Mouse (Mus musculus) adrenal gland, adult 18-20 months (tissue): ENCODE data around the gene Isl2. TPM values are rescaled to one million over a fixed set of nuclear protein-coding genes. Genes with fewer than 3 reads are reported as not detected.
A peak's percentile ranks its signal among the peaks of the same experiment; 100 is the strongest.

Experiments used
- DNase-seq, 2 experiments: peaks; one replicate each; pipeline ENCODE4 v3.0.0; 2021 to 2022; ENCODE audit warnings: low spot score in 2 of 2
- long read RNA-seq, 2 experiments: library from polyadenylated mRNA; stranded (forward); transcript quantifications; one replicate each; pipeline ENCODE4 v2.0.0; 2021
- total RNA-seq, 2 experiments: library from RNA; stranded (reverse); gene quantifications; 1 replicate in 1 of 2; 2 replicates in 1 of 2; pipeline ENCODE4 v1.2.3; 2021

Isl2 gene
- not detected for total RNA-seq
- long read RNA-seq, experiment 1, partial matches to known transcripts: 0 of 1 reads
- long read RNA-seq, experiment 1, other reads (novel, unspliced or antisense): 1 of 1 reads
- long read RNA-seq, experiment 2: 0 reads

DNA sequence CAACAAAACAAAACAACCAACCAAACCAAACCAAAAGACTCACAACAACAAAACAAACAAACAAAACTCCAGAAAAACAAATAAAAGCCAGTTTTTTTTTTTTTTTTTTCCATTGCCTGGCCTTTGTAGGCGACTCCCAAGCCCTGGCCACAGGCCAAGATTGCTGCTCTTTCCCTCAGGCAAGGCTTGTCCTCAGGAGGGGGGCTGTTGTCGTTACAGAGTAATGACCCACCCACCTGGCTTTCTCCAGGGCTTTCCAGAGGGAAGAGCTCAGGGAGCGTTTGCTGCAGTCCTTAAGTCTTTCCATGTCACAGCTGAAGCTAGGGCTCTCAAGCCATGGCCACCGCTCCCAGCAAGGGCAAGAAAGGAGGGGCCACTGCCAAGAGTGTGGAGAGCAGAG, at the start of gene Isl2:
Gene Isl2, plus strand, starts transcription at position 296 of the 400 bp plus-strand sequence.
- no peak for DNase-seq

DNA sequence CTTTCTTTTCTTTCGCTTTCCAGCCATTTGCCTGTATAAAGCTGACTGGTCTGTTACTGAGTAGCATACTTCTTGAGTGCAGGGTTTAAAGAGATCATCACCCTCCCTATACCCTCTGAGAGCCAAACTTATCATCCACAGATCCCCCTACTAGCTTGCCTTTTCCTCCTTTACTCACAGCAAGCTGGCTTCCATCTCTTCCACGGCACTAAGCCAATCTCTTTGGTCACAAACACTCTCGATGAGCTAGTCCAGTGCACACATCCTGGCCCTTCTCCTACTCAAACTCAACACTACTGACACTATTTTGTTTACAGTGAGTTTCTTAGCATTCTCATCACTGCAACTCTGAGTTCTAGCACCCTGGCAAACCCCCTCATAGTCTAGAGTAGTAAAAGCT, 30.6 kb upstream of the Isl2 start:
- no peak for DNase-seq

DNA sequence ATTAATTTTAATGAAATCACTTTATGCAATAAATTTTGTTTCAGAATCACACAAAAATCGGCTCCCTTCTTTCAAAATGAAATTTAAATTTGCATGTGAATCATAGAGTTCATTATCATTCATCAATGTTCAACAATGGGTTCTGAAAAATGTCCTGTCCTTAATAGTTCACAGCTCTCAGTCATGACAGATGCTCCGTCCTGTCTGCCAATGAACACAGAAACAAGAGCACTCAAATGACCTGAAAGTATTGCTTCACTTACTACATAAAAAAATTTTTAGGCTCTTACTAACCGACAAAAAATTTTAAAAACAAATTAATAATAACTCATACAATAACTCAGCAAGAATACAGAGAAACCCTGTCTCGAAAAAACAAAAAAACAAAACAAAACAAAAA, 29.8 kb upstream of the Isl2 start:
- DNase-seq: no peak

DNA sequence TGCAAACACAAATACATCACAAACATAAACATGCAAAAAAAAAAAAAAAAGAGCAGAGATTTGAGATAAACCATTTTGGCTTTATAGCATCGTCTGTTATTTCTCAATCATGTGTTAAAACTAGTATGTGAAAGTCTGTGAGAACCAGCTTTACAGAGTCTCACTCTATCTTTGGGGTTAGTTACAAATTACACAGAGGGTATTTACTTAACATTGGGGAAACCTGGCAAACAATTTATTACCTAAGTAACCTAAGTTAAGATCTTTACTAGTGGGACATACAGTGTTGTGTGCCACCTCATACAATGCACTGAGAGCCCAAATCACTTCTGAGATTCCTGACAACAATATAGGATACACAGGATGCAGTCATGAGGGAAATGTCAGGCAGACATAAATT, 28.7 kb upstream of the Isl2 start:
- DNase-seq: no peak

DNA sequence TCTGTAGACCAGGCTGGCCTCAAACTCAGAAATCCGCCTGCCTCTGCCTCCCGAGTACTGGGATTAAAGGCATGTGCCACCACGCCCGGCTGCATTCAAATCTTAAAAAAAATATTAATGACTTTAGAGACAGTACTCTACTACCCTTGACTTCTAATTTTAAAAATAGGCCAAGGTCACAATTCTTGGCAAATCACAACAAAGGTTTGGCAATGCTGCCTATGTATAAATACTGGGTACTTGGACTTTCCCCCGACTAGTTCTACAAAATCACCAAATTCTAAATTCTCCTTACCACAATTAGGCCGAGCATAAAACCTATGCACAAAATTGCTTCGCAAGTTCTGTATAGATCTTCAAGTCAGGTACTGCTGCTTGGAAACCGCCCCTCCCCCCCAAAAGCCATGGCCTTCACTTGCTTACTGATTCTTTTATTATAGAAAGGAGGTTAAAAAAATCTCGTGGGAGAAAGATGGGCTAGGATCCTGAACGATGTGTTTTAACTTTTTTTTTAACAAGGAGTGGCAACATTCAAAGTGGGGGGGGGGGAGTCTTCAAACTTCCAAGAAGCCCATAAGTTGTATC, 27.7 kb upstream of the Isl2 start:
- no peak for DNase-seq

DNA sequence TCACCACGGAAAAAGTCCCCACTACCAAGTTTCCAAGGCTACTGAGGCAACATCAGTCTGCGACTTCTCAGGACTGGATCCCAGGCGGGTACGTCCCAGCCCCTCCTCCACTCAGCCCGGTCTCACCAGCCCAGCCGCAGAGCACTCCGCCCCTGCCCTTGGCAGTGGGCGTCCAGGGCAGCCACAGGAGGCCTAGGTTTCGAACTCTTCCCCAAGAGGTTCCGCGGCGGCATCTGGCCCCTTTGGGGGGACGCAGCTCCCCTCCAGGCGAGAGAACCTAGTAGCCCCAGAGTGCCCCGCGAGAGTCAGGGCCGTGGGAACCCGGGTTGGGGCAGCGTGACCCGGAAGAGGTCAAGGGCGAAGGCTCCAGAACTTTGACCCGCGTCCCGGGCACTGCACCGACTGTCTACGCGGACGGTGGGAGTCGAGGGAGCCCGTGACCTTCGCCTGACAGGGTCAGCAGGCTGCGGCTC, 26.9 kb upstream of the Isl2 start:
- peak in 1 of 2 experiments; percentile 55 for DNase-seq

DNA sequence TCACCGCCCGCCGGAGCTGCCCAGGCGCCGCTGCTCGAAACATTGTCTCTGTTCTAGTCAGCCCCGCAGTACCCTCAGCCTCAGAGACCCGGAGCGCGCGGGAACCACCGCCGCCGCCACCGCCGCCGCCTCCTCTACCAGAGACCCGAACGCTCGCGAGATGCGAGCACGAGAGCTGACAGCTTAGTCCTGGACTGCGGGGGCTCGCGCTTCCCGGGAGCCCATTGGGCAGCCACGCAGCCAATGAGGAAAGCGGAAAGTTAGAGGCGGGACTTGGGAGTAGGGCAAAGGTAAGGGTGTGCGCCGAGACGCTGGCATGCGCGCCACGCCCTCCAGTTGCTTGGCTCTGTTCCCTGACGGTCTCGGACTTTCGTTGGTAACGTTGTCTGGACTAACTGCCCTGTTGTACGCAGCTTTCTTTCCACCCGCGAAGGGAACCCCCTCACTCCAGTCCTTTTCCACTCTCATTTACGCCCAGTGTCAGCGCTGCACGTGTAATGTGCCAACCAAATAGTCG, 26.4 kb upstream of the Isl2 start, which contains the start of gene Etfa:
Gene Etfa, minus strand, starts transcription at position 217 of the 517 bp plus-strand sequence.
- peak; percentile 91 to 92 for DNase-seq

DNA sequence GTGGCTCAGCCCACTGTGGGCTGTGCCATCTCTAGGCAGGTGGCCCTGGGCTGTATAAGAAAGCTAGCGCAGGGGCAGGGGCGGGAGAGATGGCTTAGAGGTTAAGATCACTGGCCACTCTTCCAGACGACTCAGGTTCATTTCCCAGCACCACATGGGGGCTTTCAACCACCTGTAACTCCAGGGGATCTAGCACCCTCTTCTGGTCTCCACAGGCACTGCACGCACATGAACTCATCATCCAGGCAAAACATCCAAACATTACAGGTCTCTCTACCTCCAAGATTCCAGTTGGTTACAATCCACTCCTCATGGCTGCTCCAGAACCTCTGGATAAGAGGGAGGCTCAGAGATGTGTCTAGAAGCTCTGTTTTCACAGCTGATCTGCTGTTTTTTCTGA, 12.8 kb upstream of the Isl2 start:
- DNase-seq: no peak

DNA sequence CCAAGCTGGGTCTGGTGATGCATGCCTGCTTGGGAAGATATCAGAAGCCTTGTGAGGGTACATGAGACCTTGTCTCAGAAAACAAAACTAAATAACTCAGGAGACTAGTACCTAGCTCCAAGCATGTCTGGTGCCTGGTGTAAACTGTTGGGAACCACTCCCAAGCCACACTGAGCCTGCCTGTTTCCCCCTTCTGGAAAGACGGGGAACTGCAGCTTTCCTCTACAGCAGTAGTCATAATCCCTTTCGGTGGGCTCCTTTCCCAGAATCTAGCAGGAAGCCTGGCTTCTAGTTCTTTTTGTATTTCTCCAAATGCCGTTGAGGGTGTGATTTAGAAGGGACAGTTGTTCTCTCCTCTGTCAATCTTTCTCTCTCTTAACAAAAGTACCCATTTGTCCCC, 2.6 kb upstream of the Isl2 start:
- DNase-seq: peak; percentile 55 to 61

DNA sequence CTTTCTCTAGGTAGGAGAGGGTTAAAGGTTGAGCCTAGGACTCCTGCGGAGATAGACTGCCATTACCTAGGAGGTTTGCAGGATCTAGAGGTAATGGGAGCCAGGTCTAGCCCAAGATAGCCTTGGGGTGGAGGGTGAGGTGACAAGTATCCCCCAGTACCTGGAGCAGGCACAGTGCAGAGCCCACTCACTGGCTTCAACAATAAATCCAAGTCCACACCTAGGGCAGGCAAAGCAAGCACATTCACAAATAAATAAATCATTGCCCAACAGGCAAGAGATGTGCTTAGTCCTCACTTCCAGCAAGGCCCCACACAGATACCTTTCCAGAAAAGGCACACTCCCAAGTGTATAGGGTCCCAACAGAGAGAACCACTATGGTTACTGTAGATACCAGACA, 534 bp downstream of the Isl2 start:
- no peak for DNase-seq

DNA sequence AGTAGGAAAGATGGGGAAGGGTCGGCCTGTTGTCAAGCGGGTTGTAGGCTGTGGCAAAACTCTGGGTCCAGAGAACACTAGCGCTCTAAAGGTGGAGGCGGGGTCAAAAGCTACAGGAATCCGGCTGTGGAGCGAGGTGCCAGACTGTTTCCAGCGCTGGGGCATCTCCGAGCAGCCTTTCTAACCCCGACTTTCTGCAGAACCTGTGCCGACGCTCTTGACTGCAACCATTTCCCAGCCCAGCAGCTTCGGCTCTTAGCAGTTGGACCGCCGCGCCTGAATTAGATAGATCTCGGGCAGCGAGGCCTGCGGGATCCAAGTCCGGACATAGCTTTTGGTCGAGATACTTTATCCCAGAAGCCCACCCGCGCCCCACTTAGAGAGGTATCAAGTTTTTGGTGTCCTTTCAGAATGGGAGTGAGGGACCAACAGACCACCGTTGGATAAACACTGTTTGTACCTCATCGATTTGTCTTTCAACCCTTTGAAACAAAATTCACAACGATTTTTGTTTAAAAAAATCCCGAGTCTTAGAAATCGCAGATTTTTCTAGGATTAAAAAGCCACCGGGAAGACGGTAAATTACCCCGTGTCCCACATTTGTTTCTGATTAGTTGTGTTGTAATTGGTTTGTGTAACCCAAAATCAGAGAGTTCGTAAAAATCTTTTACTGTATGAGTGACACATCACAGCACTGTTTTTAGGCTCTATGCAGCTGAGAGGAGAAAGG, 1.4 kb downstream of the Isl2 start:
- DNase-seq: no peak

DNA sequence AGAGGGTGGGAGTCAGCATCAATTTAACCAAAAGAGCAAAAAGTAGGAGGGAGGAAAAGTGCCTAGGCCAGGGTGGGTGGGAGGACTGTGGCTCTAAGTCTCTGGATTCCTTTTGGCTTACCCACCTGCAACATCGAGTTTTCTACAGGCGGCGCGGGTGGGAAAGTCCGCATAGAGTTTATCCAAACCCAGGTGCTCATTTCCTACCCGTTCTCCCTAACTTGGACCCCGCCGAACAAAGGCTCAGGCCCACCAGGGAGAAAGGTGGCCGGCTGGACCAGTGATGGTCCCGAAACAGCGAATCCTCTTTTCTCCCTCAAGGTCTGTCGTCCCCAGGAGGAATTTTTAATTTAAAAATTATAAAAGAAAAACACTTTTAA, 1.9 kb downstream of the Isl2 start:
- DNase-seq: no peak

DNA sequence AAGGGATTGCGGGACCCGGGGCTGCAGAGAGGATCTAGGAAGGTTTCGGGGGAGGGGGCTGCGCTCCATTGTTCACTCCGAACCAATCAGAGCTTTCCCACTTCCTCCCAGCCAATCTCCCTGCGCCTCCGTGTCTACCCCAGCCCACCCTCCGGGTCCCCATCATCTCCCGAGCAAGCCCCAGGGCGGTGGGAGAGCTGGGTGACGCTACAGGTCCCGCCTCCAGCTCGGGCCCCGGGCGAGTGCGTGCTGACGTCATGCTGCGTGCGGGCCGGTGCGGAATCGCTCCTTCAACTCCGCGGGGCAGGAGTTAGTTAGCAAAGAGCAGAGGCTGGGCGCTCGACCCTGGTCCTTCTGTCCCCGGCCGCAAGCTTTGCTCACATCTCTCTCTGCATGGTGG, 2.4 kb downstream of the Isl2 start:
- peak; percentile 21 to 34 for DNase-seq

DNA sequence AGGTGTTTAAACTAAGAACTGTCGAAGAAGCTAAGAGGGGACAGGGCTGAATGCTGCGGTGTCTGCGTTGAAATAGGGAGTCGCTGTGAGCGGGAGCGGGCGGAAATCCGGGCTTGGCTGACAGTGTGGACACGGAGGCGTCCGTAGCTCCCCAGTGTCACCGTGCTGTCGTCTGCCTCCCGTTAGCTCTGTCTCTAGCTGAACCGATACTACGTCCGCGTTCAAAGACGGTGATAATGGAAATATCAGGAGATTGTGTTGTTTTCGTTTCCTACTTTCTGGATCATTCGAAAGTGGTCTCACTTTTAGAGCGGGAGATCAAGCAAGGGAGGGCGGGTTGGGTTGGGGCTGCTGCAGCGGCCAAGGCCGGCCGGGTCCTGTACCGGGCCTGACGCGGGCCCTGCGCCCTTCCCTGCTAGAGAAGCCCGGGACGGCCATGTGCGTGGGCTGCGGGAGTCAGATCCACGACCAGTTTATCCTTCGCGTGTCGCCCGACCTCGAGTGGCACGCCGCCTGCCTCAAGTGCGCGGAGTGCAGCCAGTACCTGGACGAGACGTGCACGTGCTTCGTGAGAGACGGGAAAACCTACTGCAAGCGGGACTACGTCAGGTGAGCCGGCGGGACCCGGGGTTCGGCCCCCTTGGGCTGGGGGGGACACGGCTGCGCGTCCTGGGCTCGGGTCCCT, 3.4 kb downstream of the Isl2 start:
- peak in 1 of 2 experiments; percentile 25 for DNase-seq

DNA sequence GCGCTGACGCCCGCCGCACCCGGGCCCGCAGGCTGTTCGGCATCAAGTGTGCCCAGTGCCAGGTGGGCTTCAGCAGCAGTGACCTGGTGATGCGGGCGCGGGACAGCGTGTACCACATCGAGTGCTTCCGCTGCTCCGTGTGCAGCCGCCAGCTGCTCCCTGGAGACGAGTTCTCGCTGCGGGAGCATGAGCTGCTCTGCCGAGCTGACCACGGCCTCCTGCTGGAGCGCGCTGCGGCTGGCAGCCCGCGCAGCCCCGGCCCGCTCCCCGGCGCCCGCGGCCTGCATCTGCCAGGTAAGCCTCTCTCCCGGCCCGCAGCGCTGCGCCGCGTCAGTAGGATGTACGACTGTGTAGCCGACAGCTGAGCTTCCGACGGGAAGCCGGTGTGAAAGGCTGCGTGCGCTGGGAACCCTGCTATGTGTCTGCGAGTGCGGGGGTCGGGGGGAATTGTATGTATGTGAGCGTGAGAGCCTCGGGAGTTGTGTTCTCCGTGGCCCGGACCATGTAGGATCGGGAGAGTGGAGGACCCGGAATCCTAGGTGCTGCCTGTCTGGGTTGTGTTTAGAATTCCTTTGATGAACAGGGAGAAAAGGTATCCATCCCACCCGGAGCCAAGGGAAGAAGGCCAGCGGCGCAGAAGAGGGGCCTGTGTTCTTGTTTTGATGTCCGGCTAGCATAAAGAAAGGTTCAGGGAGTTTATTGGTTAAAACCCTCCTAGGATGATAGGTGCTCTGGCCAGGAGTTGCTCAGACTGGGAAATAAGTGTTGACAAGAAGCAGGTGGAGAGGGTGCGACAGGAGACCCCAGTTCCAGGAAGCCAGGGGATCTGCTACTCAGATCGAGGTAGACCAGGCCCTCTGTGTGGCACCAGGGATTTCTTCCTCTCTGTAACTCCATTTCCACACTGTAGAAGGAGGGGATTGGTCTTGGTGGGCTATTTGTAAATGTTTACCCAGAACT, 4.2 kb downstream of the Isl2 start:
- peak in 1 of 2 experiments; percentile 4 for DNase-seq

DNA sequence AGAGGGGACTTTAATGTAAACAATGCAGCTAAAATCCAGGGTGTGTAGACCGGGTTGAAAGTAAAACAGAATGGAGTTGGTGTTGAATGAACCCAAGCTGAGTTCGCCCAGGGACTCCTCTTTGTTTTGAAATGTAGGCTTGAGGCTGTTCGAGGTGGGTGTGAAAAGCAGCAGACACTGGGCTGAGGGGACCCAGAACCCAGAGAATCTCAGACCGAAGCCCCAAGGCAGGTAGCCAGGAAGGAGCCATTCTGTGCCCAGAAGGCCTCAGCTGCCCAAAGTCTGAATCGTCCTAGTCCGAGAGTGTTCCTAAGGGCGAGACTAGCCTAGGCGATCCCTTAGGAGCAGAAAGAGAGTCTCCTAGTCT, 4.8 kb downstream of the Isl2 start:
- no peak for DNase-seq

DNA sequence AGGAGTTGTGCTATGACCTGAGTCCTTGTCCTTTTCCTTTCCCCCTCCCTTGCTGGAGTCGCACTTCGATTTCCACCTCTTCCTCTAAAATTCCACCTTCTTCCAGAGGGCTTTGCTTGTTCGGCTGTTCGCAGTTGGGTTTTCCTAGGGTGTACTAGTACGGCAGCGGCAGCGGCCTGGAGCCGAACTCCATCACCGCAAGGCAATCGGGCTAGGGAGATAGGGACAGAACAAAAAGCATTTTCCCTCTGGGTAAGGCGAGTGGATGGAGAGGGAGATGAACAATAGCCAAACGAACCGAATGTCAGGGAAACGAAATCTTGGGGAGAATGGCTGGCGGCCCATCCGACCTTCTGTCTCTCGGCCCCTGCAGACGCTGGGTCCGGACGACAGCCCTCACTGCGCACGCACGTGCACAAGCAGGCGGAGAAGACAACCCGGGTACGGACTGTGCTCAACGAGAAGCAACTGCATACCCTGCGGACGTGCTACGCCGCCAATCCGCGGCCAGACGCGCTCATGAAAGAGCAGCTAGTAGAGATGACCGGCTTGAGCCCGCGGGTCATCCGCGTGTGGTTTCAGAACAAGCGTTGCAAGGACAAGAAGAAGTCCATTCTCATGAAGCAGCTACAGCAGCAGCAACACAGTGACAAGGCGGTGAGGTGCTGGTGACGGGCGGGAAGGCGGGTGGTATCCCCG, 5.4 kb downstream of the Isl2 start:
- DNase-seq: peak; percentile 28 to 42

DNA sequence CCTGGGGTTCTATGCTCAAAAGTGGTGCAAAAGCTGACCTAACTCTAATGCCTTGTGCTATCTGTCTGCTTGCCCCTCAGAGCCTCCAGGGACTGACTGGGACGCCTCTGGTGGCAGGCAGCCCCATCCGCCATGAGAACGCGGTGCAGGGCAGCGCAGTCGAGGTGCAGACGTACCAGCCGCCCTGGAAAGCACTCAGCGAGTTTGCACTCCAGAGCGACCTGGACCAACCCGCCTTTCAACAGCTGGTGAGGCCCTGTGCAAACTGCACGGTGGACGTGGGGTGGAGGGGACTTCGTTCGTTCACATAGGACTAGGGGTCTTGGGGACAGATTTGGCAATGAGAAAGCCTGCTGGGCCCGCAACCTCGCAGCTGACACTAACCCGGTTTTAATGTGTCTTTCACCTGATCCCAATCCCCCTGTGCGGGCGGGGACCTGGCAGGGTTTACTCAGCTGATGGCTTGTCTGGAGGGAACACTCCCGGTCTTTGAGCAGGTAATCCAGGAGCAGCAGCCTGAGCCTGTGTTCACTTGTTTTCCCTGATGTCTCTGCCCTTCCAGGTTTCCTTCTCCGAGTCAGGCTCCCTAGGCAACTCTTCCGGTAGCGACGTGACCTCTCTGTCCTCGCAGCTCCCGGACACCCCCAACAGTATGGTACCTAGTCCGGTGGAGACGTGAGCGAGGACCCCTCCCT, 6.5 kb downstream of the Isl2 start:
- DNase-seq: peak; percentile 19 to 32

DNA sequence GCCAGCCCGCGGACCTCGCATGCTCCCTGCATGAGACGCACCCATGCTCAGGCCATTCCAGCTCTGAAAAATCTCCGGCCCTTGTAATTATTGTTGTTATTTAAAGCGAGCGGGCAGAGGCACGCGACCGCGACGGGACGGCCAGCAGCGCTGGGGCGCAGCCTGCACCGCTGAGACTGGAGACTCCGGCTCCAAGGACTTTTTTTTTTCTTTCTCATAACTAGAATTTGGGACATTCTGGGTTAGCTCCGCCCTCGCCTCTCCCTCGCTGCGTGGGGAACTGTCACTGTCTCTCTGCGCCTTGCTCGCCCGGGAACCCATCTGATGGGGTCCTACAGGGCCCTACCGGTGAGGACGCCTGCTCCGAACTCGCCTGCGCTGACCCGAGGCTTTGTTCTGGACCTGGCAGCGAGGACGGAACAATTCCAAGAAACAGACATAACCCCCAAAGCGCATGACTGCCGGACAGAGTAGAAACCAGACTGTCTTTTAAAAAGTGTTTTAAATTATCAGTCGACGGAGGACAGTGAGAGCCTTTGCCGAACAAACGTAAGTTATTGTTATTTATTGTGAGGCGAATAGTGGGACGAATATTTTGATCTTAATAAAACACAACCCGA, 7.2 kb downstream of the Isl2 start:
- DNase-seq: peak in 1 of 2 experiments; percentile 12
